Mouse (Mus musculus): ENCODE measurements around the gene Rcan2. TPM values are rescaled to one million over a fixed set of nuclear protein-coding genes. Genes with fewer than 3 reads are reported as not detected.

Rcan2 gene
- total and polyA plus RNA-seq, 2 experiments = 1.4 to 4.0 TPM

- no peak for TF ChIP-seq POLR2A (IDR thresholded peaks at IDR 0.05; ENCODE audit: extremely low read depth, insufficient read depth, low read length)
- no peak for TF ChIP-seq CTCF (IDR thresholded peaks at IDR 0.05; ENCODE audit: low read depth, low read length)
- Histone ChIP-seq H3K79me2 (ENCODE audit: control insufficient read depth, insufficient read depth, low read length) (no peaks in the 10 kb centered on the region), H3K4me3 (ENCODE audit: insufficient read depth, low read depth, low read length) (no peak overlapping the region), H3K27ac (replicated peaks; ENCODE audit: insufficient read depth, low read depth, low read length) (no peak overlapping the region), H3K9ac (ENCODE audit: low read depth, low read length) (no peak overlapping the region), H3K27me3 (ENCODE audit: control insufficient read depth, insufficient read depth, low read length) (no peaks in the 10 kb centered on the region), H3K4me1 (ENCODE audit: control insufficient read depth, insufficient read depth, low read length) (no peaks in the 10 kb centered on the region), H3K36me3 (ENCODE audit: control insufficient read depth, insufficient read depth, low read length) (no peaks in the 10 kb centered on the region)
- no peak for DNase-seq (ENCODE audit: extremely low read depth, low read depth, low spot score)
- WGBS = 80% methylated on average over 4 of the region's 4 CpGs
Observed at GRCm38 (mm10) chr17:44013756-44014510, 212.8 kb downstream of the Rcan2 start.

- TF ChIP-seq CTCF (IDR thresholded peaks at IDR 0.05; ENCODE audit: low read depth, low read length) (no peak), POLR2A (IDR thresholded peaks at IDR 0.05; ENCODE audit: extremely low read depth, insufficient read depth, low read length) (no peak)
- 86% methylated on average over 5 of the region's 5 CpGs for WGBS
- Histone ChIP-seq H3K27ac (replicated peaks; ENCODE audit: insufficient read depth, low read depth, low read length) (no peak overlapping the region), H3K4me1 (ENCODE audit: control insufficient read depth, insufficient read depth, low read length) (no peaks in the 10 kb centered on the region), H3K79me2 (ENCODE audit: control insufficient read depth, insufficient read depth, low read length) (no peaks in the 10 kb centered on the region), H3K27me3 (ENCODE audit: control insufficient read depth, insufficient read depth, low read length) (no peaks in the 10 kb centered on the region), H3K36me3 (ENCODE audit: control insufficient read depth, insufficient read depth, low read length) (no peaks in the 10 kb centered on the region), H3K9ac (ENCODE audit: low read depth, low read length) (no peak overlapping the region), H3K4me3 (ENCODE audit: insufficient read depth, low read depth, low read length) (no peak overlapping the region)
- no peak for DNase-seq (ENCODE audit: extremely low read depth, low read depth, low spot score)
Observed at GRCm38 (mm10) chr17:44016314-44016713, 215.2 kb downstream of the Rcan2 start.

GRCm38 (mm10) chr17:44020707-44021220, 219.6 kb downstream of the Rcan2 start:
- WGBS = 86% methylated on average over 6 of the region's 6 CpGs
- DNase-seq (ENCODE audit: extremely low read depth, low read depth, low spot score) = no peak
- no peak overlapping the region for H3K9ac ChIP-seq (ENCODE audit: low read depth, low read length)
- H3K79me2 ChIP-seq (ENCODE audit: control insufficient read depth, insufficient read depth, low read length) = no peaks in the 10 kb centered on the region
- H3K4me1 ChIP-seq (ENCODE audit: control insufficient read depth, insufficient read depth, low read length) = no peaks in the 10 kb centered on the region
- TF ChIP-seq CTCF (IDR thresholded peaks at IDR 0.05; ENCODE audit: low read depth, low read length) (no peak), POLR2A (IDR thresholded peaks at IDR 0.05; ENCODE audit: extremely low read depth, insufficient read depth, low read length) (no peak)
- H3K27ac ChIP-seq (replicated peaks; ENCODE audit: insufficient read depth, low read depth, low read length) = no peak overlapping the region
- H3K27me3 ChIP-seq (ENCODE audit: control insufficient read depth, insufficient read depth, low read length) = no peaks in the 10 kb centered on the region
- no peaks in the 10 kb centered on the region for H3K36me3 ChIP-seq (ENCODE audit: control insufficient read depth, insufficient read depth, low read length)
- no peak overlapping the region for H3K4me3 ChIP-seq (ENCODE audit: insufficient read depth, low read depth, low read length)

- Histone ChIP-seq H3K4me1 (ENCODE audit: control insufficient read depth, insufficient read depth, low read length) (no peaks in the 10 kb centered on the region), H3K9ac (ENCODE audit: low read depth, low read length) (no peak overlapping the region), H3K4me3 (ENCODE audit: insufficient read depth, low read depth, low read length) (no peak overlapping the region), H3K27ac (replicated peaks; ENCODE audit: insufficient read depth, low read depth, low read length) (no peak overlapping the region), H3K79me2 (ENCODE audit: control insufficient read depth, insufficient read depth, low read length) (no peaks in the 10 kb centered on the region), H3K36me3 (ENCODE audit: control insufficient read depth, insufficient read depth, low read length) (no peaks in the 10 kb centered on the region), H3K27me3 (ENCODE audit: control insufficient read depth, insufficient read depth, low read length) (no peaks in the 10 kb centered on the region)
- 76% methylated on average over 2 of the region's 2 CpGs for WGBS
- TF ChIP-seq POLR2A (IDR thresholded peaks at IDR 0.05; ENCODE audit: extremely low read depth, insufficient read depth, low read length) (no peak), CTCF (IDR thresholded peaks at IDR 0.05; ENCODE audit: low read depth, low read length) (no peak)
- no peak for DNase-seq (ENCODE audit: extremely low read depth, low read depth, low spot score)
Observed at GRCm38 (mm10) chr17:44023842-44024241, 222.7 kb downstream of the Rcan2 start.

GRCm38 (mm10) chr17:44025011-44025410, 223.9 kb downstream of the Rcan2 start:
- H3K36me3 ChIP-seq (ENCODE audit: control insufficient read depth, insufficient read depth, low read length) = no peaks in the 10 kb centered on the region
- no peak for DNase-seq (ENCODE audit: extremely low read depth, low read depth, low spot score)
- no peaks in the 10 kb centered on the region for H3K79me2 ChIP-seq (ENCODE audit: control insufficient read depth, insufficient read depth, low read length)
- H3K9ac ChIP-seq (ENCODE audit: low read depth, low read length) = no peak overlapping the region
- no peak overlapping the region for H3K27ac ChIP-seq (replicated peaks; ENCODE audit: insufficient read depth, low read depth, low read length)
- H3K27me3 ChIP-seq (ENCODE audit: control insufficient read depth, insufficient read depth, low read length) = no peaks in the 10 kb centered on the region
- TF ChIP-seq POLR2A (IDR thresholded peaks at IDR 0.05; ENCODE audit: extremely low read depth, insufficient read depth, low read length) (no peak), CTCF (IDR thresholded peaks at IDR 0.05; ENCODE audit: low read depth, low read length) (no peak)
- H3K4me3 ChIP-seq (ENCODE audit: insufficient read depth, low read depth, low read length) = no peak overlapping the region
- 33% methylated on average over 2 of the region's 2 CpGs for WGBS
- no peaks in the 10 kb centered on the region for H3K4me1 ChIP-seq (ENCODE audit: control insufficient read depth, insufficient read depth, low read length)

GRCm38 (mm10) chr17:44025935-44026334, 224.8 kb downstream of the Rcan2 start:
- no peaks in the 10 kb centered on the region for H3K4me1 ChIP-seq (ENCODE audit: control insufficient read depth, insufficient read depth, low read length)
- no peak overlapping the region for H3K9ac ChIP-seq (ENCODE audit: low read depth, low read length)
- H3K4me3 ChIP-seq (ENCODE audit: insufficient read depth, low read depth, low read length) = no peak overlapping the region
- no peaks in the 10 kb centered on the region for H3K27me3 ChIP-seq (ENCODE audit: control insufficient read depth, insufficient read depth, low read length)
- no peak for DNase-seq (ENCODE audit: extremely low read depth, low read depth, low spot score)
- no peak overlapping the region for H3K27ac ChIP-seq (replicated peaks; ENCODE audit: insufficient read depth, low read depth, low read length)
- H3K36me3 ChIP-seq (ENCODE audit: control insufficient read depth, insufficient read depth, low read length) = no peaks in the 10 kb centered on the region
- WGBS = 79% methylated on average over 6 of the region's 6 CpGs
- H3K79me2 ChIP-seq (ENCODE audit: control insufficient read depth, insufficient read depth, low read length) = no peaks in the 10 kb centered on the region
- TF ChIP-seq POLR2A (IDR thresholded peaks at IDR 0.05; ENCODE audit: extremely low read depth, insufficient read depth, low read length) (no peak), CTCF (IDR thresholded peaks at IDR 0.05; ENCODE audit: low read depth, low read length) (no peak)
